Mouse (Mus musculus) testis, adult 2 months (tissue): ENCODE results near the gene Clptm1. TPM values are rescaled to one million over a fixed set of nuclear protein-coding genes. Genes with fewer than 3 reads are reported as not detected.

Experiments
- H3K27ac ChIP-seq: fragments of 200-500 bp; 2 replicates; pipeline ENCODE4 v1.5.1; 2012; ENCODE audit warnings: low read depth, low read length; ENCODE audit not compliant: control insufficient read depth, insufficient read depth
- H3K27me3 ChIP-seq: fragments of 200-500 bp; 2 replicates; pipeline ENCODE4 v1.6.1; 2012; ENCODE audit warnings: mild to moderate bottlenecking, low read length, moderate library complexity; ENCODE audit not compliant: control insufficient read depth, insufficient read depth
- H3K36me3 ChIP-seq: fragments of 200-500 bp; 2 replicates; pipeline ENCODE4 v1.6.1; 2012; ENCODE audit warnings: mild to moderate bottlenecking, low read length; ENCODE audit not compliant: control insufficient read depth, insufficient read depth
- H3K4me1 ChIP-seq: fragments of 200-500 bp; 2 replicates; pipeline ENCODE4 v1.6.1; 2012; ENCODE audit warnings: low read length; ENCODE audit not compliant: control insufficient read depth, insufficient read depth
- H3K4me3 ChIP-seq: fragments of 200-500 bp; 2 replicates; pipeline ENCODE4 v1.5.1; 2012; ENCODE audit warnings: low read depth, mild to moderate bottlenecking, low read length, moderate library complexity, mixed read lengths; ENCODE audit not compliant: control insufficient read depth
- CTCF ChIP-seq: fragments of 200-500 bp; IDR thresholded peaks from 2 replicates; pipeline ENCODE4 v1.5.1; 2012; ENCODE audit warnings: low read depth, mild to moderate bottlenecking, inconsistent platforms, low read length, moderate library complexity; ENCODE audit not compliant: control insufficient read depth, insufficient read depth, insufficient replicate concordance
- POLR2A ChIP-seq: fragments of 200-500 bp; IDR thresholded peaks from 2 replicates; pipeline ENCODE4 v1.6.1; 2012; ENCODE audit warnings: low read depth, mild to moderate bottlenecking, inconsistent platforms, low read length, moderate library complexity; ENCODE audit not compliant: control insufficient read depth
- polyA plus RNA-seq: library from polyadenylated mRNA; depleted of rRNA; stranded (reverse); fragments of >200 nt; gene quantifications from 2 replicates; pipeline ENCODE4 v1.2.3, GENCODE M21; 2012

The Clptm1 gene
- polyA plus RNA-seq, 1 experiment = 85.6 TPM

- Histone ChIP-seq H3K36me3 (no peaks in the 10 kb centered on the region), H3K4me3 (no peak overlapping the region), H3K27ac (no peak overlapping the region), H3K4me1 (no peaks in the 10 kb centered on the region), H3K27me3 (no peaks in the 10 kb centered on the region)
- TF ChIP-seq POLR2A (no peak), CTCF (no peak)
These were observed 18.1 kb upstream of the Clptm1 start for GRCm38 (mm10) chr7:19682979-19683378.

GRCm38 (mm10) chr7:19681202-19681694 is 16.4 kb upstream of the Clptm1 start, which contains the start of the genes Gm44805 and Apoc4:
Gene Gm44805, minus strand, starts transcription at chr7:19681423.
Gene Apoc4, minus strand, starts transcription at chr7:19681479.
- no peak within 1 kb of the TSS for H3K4me3 ChIP-seq
- TF ChIP-seq CTCF (no peak), POLR2A (no peak)
- H3K4me1 ChIP-seq = no peaks in the 10 kb centered on the region
- no peak within 1 kb of the TSS for H3K27ac ChIP-seq
- no peaks in the 10 kb centered on the region for H3K36me3 ChIP-seq
- no peaks in the 10 kb centered on the region for H3K27me3 ChIP-seq

DNA sequence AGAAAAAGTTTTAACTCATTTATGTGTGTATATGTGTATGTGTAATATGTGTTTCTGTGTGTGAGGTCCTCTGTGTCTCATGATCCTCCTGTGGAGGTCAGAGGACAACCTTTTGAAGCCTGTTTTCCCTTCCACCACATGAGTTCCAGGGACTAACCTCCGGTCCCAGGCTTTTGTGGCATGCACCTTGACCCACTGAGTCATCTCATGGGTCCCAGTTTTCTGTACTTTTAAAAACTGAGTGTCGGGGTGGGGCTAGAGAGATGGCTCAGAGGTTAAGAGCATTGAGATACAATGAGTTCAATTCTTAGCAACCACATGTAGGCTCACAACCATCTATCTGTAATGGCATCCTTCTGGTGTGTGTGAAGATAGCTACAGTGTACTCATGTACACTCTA is 15.9 kb upstream of the Clptm1 start:
- TF ChIP-seq CTCF = no peak
- no peak for TF ChIP-seq POLR2A
- H3K4me1 ChIP-seq = no peaks in the 10 kb centered on the region
- no peaks in the 10 kb centered on the region for H3K36me3 ChIP-seq
- no peak overlapping the region for H3K4me3 ChIP-seq
- H3K27me3 ChIP-seq = no peaks in the 10 kb centered on the region
- H3K27ac ChIP-seq = no peak overlapping the region

- no peaks in the 10 kb centered on the region for H3K4me1 ChIP-seq
- H3K36me3 ChIP-seq = no peaks in the 10 kb centered on the region
- TF ChIP-seq CTCF (no peak), POLR2A (no peak)
- no peak overlapping the region for H3K27ac ChIP-seq
- no peak overlapping the region for H3K4me3 ChIP-seq
- H3K27me3 ChIP-seq = no peaks in the 10 kb centered on the region
These were observed 14.1 kb upstream of the Clptm1 start for GRCm38 (mm10) chr7:19678901-19679300.

- Histone ChIP-seq H3K27me3 (no peaks in the 10 kb centered on the region), H3K4me1 (no peaks in the 10 kb centered on the region), H3K36me3 (no peaks in the 10 kb centered on the region), H3K27ac (no peak within 1 kb of the TSS), H3K4me3 (no peak within 1 kb of the TSS)
- TF ChIP-seq CTCF (no peak), POLR2A (no peak)
These were observed 13.0 kb upstream of the Clptm1 start, which contains the start of gene Apoc2 for GRCm38 (mm10) chr7:19677872-19678271. Gene Apoc2, minus strand, starts transcription at chr7:19677941.

- no peaks in the 10 kb centered on the region for H3K36me3 ChIP-seq
These were observed 11.8 kb upstream of the Clptm1 start for GRCm38 (mm10) chr7:19676662-19677061.

GRCm38 (mm10) chr7:19675824-19676223 is 11.0 kb upstream of the Clptm1 start:
- no peak for TF ChIP-seq POLR2A
- no peak for TF ChIP-seq CTCF

More at GRCm38 (mm10) chr7:19676662-19677061, 11.8 kb upstream of the Clptm1 start:
- no peaks in the 10 kb centered on the region for H3K27me3 ChIP-seq
- H3K4me3 ChIP-seq = no peak overlapping the region
- TF ChIP-seq CTCF (no peak), POLR2A (no peak)
- H3K27ac ChIP-seq = no peak overlapping the region
- H3K4me1 ChIP-seq = no peaks in the 10 kb centered on the region

More at GRCm38 (mm10) chr7:19675824-19676223, 11.0 kb upstream of the Clptm1 start:
- Histone ChIP-seq H3K27me3 (no peaks in the 10 kb centered on the region), H3K4me1 (no peaks in the 10 kb centered on the region), H3K36me3 (no peaks in the 10 kb centered on the region), H3K4me3 (no peak overlapping the region), H3K27ac (no peak overlapping the region)
